Mouse (Mus musculus): Measurements from ENCODE around the gene Scgb1c1. TPM values are rescaled to one million over a fixed set of nuclear protein-coding genes. Genes with fewer than 3 reads are reported as not detected.

Scgb1c1 gene
- polyA plus RNA-seq (2012; rRNA removed), result 1.4 and 6.3 TPM in 2 replicates

DNA sequence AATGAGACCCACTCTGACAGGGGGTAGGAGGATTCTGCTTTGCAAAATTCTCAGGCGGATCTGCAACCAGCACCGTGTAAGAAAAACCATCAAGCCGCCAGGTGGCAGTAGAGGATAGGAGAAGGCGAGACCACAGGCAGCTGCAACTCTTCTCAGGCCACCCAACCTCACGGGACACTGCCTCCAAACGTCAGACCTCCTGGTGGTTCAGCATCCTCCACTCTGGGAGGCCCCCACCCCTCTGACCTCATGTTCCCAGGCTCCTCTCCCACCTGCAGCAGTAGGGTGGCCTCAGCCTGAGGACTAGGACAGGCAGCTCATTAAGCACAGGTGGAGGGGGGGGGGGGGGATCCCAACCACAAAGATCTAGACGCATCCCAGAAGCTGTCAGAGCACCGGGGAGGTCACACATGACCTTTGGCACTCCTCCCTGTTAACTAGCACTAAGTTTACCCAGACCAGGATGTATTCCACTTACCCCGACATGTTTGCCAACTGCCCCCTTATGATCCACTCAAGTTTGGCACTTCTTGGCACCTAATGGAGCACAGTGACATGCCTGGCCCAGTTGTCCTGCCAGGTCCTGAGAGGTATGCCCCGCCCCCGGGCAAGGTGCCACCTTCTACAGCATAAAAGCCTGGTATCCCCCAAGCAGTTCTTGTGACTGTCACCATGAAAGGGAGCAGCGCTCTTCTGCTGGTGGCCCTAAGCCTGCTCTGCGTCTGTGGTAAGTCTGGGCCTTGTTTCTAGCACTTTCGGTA is at the start of gene Scgb1c1:
Scgb1c1 (plus strand) TSS at position 643 of the 761 bp plus-strand sequence.
- peak; percentile 65 to 95 for DNase-seq (ENCODE audit: extremely low spot score in 1 of 2, low spot score in 1 of 2)

DNA sequence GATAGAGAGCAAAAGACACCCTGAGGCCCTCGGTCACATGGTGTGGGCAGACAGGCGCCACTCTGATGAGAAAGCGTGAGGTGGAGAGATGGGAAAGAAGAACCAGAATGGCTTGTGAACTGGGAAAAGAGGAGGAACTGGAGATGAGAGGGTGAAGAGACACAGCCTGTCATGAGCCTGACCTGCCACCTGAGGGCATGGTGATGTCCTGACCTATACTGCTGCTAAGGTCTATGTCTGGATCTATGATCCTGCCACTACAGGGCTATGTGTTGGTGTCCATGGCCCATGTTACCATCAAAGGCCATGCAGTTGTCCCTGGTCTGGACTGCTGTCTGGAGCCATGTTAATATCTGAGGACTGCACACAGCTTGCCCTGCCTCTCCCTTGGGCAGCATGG is 47.7 kb upstream of the Scgb1c1 start:
- DNase-seq (ENCODE audit: extremely low spot score in 1 of 2, low spot score in 1 of 2), result no peak

DNA sequence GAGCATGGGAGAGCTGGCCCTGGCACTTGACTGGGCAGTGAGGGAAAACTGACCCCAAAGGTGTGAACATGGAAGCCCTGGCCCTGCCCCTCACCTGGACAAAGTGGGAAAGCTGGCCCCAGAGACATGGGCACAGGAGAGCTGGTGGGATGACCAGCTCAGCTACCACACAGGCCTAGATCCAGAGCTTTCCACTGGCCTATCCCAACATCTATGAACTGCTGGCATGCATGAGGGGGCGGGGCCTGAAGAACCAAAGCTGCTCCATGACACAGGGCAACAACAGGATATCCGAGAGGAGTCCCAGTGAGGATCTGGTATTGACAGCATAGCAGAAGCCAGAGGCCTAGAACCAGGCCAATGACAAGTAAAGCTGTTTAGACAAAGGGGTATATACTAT is 47.1 kb upstream of the Scgb1c1 start:
- no peak for DNase-seq (ENCODE audit: extremely low spot score in 1 of 2, low spot score in 1 of 2)

DNA sequence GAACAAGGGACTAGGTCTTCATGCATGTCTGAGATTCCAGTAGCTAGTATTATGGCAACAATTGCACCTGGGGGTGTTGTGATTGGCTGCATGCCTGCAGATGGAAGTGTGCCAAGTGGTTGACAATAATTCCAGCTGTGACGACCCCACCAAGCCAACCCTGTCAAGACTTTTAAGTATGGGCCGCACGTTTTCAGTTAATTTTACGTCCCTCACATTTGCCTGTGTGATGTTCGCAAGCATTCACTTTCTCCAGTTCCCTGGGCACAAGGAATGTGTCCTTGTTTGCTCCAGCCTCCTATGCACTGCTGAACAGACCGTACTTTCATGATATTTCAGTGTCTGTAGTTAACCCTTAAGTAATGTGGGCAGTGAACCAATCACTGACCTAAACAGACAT is 42.7 kb upstream of the Scgb1c1 start:
- DNase-seq (ENCODE audit: extremely low spot score in 1 of 2, low spot score in 1 of 2), result no peak

DNA sequence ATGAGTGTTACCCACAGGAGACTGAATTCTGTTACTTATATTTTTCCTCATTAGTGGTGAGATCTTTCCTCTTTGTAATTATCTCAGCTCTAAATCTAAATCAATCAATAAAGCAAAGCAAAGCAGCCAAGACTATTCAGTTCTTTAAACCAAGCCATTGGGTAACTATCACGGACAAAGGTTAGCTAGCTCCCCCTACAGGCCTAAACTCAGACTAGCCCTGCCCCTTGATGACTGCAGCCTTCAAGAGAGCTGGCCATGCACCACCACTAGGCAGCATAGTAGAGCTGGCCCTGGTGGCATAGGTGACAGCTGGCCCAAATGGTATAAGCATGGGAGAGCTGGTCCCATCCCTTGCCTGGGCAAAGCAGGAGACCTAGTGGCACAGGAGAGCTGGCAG is 39.6 kb upstream of the Scgb1c1 start:
- peak; percentile 42 to 86 for DNase-seq (ENCODE audit: extremely low spot score in 1 of 2, low spot score in 1 of 2)

DNA sequence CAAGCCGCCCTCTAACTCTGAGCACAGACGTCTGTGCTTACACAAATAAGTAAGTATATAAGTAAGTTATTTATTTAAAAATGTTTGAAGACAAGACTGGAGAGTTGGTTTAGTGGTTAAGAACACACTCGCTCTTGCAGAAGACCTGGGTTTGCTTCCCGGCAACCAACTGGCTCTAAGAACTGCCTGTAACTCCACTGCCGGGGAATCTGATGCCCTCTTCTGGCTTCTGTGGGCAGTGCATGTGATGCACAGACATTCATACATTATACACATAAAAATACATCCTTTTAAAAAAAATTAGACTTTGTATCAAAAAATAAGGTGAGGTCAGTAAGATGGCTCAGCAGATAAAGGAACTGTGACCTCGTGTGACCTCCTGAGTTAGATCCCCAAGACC is 34.9 kb upstream of the Scgb1c1 start:
- no peak for DNase-seq (ENCODE audit: extremely low spot score in 1 of 2, low spot score in 1 of 2)

DNA sequence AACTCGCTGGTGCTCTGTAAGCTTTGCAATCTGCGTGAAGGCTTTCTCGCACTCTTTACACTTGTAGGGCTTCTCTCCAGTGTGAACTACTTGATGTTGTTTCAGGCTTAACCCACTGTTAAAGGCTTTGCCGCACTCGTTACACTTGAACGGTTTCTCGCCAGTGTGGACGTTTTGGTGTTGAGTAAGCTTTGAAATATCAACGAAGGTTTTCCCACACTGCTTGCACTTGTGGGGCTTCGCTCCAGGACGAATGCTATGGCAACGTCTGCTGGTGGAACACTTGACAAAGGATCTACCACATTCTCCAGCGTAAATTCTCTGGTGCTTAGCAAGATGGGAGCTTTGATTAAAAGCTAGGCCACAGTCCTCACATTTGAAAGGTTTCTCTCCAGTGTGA is 33.6 kb upstream of the Scgb1c1 start:
- DNase-seq (ENCODE audit: extremely low spot score in 1 of 2, low spot score in 1 of 2), result peak in 1 of 2 experiments; percentile 27

DNA sequence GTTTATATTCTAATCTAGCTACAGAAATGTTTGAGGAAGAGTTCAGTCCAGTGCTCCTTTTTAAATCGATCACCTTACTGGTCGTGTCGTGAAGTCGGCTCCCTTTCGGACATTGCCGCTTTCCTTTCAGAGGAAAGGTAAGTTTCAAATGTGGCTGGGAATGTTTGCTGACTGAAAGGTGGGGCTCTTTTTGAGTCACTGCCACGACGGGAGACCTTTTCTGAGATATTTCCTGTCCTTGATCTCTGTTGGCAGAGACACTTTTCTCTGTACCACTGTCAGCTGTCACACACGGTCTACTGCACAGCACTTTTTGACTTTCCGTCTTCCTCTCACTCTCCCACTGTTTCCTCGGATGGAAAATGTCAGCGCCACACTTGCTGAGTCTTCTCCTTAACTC is 32.5 kb upstream of the Scgb1c1 start:
- no peak for DNase-seq (ENCODE audit: extremely low spot score in 1 of 2, low spot score in 1 of 2)

DNA sequence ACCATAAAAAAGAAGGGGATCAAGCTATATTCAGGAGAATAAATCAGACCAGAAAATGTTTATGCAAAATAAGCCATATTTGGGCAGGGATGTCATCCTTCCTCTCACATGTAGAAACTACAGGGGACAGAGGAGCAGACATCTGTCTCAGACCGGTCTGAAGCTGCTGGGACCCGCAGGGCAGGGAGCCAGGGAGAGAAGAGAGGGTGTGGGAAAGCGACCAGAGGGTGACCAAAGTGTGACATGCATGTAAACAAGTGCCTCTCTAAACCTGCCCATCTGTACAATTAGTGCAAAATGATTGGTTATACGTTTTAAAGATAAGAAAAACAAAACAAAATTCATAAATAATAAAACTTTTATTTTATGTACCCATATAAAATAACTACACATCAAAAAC is 25.2 kb upstream of the Scgb1c1 start:
- no peak for DNase-seq (ENCODE audit: extremely low spot score in 1 of 2, low spot score in 1 of 2)

DNA sequence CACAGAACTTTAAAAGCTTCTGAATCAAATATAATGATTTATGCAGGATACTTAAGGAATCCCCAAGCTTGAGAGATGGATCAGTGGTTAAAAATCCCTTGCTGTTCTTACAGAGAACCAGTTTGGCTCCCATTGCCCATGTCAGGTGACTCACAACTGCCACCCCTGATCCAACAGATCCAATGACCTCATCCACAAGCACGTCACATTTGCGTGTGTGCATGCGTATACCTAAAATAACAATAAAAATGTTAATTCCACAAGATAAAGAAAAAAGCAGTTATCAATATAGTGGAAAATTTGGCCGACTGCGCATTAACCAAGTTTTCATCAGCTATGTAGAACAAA is 24.1 kb upstream of the Scgb1c1 start:
- no peak for DNase-seq (ENCODE audit: extremely low spot score in 1 of 2, low spot score in 1 of 2)

DNA sequence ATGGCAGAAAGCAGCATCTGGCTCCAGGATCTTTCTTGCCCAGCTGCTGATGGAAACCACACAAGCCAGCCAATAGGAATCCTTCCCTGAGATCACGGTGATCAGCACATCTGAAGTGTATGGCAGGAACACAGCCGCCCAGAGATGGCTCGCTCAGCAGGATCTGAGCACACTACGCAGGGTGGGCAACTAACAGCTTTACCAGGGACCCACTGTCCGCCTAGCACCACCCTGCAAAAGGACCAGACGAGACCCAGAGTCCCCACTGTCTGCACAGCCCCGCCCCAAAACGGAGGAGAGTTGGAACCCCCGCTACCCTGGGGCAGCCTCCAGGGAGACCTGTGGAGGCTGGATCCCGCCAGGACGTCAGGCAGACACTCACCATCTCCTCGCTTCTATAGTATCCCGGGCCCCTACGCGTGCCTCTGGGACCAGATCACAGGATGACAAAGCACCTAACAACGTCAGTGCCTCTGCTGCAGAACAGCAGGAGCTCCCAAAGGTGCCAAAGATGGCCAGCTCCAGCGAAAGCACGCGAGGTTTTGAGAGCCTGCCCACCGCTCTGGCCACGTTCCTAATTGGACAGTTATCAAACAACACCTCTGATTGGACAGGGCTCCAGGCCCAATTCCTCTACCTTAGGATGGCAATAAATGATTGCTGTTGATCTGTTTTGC is 23.6 kb upstream of the Scgb1c1 start, which contains the start of gene Zfp941:
Zfp941 (minus strand) TSS at position 526 of the 677 bp plus-strand sequence.
- peak; percentile 61 to 76 for DNase-seq (ENCODE audit: extremely low spot score in 1 of 2, low spot score in 1 of 2)

DNA sequence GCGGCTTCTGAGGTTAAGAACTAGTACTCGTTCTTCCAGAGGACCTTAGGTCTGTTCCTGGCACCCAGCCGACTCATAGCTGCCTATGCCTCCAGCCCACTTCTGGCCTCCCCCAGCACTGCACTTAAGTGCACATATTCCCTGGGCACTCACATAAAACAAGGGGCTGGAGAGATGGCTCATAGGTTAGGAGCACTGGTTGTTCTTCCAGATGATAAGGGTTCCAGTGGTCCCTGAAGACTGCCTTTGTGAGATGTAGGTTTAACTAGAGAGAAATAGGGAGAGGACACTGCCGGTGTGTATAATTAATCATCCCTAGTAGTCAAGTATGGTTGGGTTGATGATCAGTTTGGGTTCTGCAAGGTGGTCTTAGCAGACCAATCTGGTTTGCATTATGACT is 22.6 kb upstream of the Scgb1c1 start:
- no peak for DNase-seq (ENCODE audit: extremely low spot score in 1 of 2, low spot score in 1 of 2)

DNA sequence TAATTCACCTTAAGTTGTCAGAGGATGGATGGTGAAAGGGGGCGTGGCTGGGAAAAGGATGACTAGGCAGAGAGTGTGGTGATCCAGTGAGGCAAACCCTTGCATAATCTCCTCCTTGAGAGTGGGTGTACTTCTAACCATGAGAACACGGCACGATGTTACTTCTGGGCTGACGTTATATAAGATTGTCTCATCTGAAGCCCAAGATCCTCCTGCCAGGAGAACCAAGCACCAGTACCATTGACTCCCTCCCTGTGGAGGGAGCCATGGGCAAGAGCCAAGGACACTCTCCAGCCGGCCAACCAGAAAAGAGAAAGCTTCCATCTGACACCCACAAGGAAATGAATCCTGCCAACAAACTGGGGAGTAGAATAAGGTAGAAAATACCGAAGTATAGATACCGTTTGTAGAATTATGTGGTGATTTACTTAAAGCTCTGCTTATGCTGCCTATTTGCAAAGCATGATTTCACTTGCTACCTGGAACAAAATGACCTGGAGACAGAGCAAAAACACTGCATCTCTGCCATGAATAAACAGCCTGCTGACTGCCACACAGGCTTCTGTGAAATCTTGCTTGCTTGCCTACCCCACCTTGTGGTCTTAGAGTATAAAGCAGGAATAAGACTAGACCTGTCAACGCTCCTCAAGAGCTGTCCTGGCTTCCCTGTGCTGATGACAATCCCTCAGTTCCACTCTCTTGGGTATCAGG is 17.0 kb upstream of the Scgb1c1 start:
- DNase-seq (ENCODE audit: extremely low spot score in 1 of 2, low spot score in 1 of 2), result peak; percentile 79 to 80

DNA sequence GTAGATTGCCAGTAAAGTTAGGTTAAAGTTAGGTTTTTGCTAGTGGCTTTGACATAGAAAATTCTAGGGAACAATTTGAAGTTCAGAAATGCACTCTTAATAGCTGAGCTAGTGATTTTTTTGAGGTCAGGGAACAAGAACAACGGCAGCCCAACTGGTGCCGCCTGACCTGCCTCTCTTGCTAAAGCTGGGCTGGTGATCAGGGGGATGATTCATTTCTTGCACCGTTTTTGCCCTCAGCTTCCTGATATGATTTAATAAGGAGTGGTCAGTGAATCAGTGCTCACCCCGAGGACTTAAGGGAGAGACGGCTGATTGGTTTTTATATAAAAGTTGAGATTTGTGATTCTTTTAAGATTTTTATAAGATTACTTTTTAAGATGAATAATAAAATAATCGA is 13.9 kb upstream of the Scgb1c1 start:
- no peak for DNase-seq (ENCODE audit: extremely low spot score in 1 of 2, low spot score in 1 of 2)

DNA sequence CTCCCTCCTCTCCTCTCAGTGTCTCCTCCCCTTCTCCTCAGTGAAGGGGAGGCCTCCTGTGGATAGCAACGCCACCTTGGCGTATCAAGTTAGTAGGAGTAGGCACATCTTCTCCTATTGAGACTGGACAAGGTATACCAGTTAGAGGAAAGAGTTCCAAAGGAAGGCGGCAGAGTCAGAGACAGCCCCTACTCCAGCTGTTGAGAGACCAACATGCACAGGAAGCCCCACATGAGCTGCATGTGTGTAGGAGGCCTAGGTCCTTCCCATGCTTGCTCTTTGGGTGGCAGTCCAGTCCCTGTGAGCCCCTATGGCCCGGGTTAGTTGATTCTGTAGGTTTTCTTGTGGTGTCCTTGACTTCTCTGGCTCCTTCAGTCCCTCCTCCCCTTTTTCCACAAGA is 12.0 kb upstream of the Scgb1c1 start:
- DNase-seq (ENCODE audit: extremely low spot score in 1 of 2, low spot score in 1 of 2), result no peak

DNA sequence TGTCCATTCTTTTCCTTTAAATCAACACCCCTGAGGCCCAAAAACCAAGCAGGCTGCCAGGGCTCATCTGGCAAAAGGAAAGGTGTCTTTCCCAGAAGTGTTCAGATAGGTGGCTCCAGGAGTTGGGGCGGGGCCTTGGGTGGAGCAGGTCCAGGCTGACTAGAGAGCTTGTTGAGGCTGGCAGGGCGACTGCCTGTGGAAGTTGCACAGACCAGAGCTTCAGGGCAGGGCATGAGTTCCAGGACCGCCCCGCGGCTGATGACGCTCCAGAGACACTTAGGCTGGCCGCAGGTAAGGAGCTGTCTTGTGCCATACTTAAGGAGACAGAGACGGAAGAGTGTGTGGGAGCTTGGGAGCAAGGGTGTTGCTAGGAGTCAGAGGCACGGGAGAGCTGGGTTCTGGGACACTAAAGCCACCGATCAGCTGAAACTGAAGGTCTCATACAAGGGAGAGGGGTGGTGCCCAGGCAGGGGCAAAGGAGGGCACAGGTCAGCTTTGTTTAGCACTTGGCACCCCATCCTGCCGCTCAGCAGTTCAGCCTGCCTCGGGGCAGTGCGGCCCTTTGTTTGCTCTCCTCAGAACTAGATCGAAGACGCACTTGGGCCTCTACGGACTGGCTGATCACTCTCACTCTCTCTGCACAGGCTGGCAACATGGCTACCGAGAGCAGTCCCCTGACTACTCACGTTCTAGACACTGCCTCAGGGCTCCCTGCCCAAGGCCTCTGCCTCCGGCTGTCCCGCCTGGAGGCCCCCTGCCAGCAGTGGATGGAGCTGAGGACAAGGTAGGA is 10.2 kb upstream of the Scgb1c1 start, which contains the start of gene Urah:
Urah (plus strand) TSS at position 51 of the 790 bp plus-strand sequence.
- DNase-seq (ENCODE audit: extremely low spot score in 1 of 2, low spot score in 1 of 2), result no peak

DNA sequence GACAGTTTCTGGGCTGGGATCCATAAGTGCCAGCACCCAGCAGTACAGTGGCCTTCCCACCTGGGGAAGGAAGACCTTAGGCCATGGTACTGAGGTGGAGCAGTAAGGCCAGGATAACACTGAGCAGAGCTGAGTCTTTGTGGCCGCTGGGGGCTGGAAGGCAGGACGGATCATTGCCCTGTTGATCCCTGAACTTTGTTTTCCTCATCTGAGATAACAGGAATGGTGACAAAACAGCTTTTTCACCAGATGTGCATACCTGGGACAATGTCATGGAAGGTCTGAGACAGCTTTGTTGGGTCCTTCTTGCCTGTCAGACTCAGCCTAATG is 9.6 kb upstream of the Scgb1c1 start:
- DNase-seq (ENCODE audit: extremely low spot score in 1 of 2, low spot score in 1 of 2), result no peak

DNA sequence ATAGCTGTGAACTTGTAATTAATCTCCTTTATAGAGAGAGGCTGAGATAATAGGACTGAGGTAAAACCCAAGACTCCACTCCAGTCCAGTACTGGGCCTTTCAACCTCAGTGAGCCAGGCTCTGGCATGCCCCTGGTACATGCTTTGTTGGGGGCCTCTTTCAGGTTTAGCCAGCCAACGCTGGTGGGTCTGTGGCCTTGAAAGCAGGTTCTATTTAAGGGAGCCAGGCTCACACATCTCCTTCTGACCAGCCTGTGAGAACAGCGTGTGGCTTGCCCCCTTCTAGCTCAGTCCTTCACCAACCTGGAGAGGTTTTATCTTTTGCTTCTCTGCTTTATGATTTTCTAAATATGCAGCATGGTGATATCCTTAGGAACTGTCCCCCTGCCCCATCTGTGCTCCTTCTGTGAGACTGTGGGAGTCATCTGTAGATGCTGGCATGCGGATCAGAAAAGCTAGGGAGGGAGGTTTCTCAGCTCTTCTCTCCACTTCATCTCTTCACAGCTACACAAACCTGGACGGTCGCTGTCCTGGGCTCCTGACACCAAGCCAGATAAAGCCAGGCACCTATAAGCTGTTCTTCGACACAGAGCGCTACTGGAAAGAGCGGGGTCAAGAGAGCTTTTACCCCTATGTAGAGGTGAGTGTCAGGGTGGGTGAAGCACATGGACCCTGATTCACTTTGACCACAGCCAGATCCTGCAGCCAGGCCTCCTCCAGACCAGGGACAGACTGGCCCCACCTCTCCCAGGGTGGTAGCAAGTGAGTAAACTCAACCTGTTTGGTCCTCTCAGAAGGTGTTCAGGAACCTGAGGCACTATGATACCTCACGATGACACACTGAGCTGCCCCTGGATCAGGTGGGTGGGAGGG is 8.9 kb upstream of the Scgb1c1 start:
- peak in 1 of 2 experiments; percentile 64 for DNase-seq (ENCODE audit: extremely low spot score in 1 of 2, low spot score in 1 of 2)

DNA sequence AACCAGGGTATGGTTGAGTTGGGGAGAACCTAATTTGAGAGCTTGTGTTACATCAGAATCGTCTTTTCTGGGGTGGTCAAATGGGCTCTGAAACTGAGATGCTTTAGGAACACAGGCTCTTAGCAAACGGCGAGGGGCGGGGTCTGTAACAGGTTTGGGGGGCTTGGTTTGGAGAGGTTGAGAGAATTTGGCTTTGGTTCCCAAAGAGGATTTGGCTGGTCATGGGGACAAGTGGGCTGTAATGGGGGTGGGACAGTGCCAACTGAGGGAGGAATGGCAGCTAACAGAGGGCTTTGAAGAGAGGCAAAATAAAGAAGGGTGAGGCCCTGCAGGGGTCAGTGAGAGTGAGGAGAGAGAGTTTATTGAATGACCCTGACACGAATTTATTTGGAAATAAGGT is 5.8 kb upstream of the Scgb1c1 start:
- no peak for DNase-seq (ENCODE audit: extremely low spot score in 1 of 2, low spot score in 1 of 2)
